Mouse (Mus musculus): ENCODE results near the gene Lgi2. TPM values are rescaled to one million over a fixed set of nuclear protein-coding genes. Genes with fewer than 3 reads are reported as not detected.
A peak's percentile ranks its signal among the peaks of the same experiment; 100 is the strongest.

Gene Lgi2
- polyA plus RNA-seq, 1 experiment from 2014 or later: 6.5 TPM

DNA sequence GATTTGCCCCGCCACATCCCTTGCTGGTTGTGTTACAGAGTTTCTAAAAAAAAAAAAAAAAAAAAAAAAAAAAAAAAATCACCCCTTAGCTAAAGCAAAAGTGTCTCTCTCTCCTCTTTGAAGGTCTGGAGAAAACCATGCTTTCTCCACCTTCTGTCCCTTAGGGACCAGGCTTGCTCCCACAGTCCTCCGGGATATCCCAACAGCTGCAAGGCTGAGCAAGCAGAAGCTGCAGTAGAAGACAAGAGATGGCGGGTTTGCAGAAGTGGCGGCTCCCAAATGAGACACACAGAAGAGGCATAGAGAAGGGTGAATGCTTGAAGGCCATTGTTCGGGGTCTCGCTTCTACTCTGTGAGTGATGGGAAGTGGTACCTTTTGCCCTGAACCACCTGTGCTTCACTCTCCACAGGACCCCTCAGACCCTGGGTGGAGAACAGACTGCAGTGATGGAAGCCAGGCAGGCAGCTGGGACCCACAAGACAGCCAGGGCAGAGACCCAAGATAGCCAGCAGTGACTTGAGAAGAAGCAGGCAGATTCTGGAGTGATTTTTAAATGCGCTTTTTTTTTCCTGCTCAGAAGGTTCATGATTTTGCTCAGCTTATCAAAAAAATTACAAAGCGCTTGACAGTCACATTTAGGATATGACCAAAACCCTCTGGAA lies 39.8 kb downstream of the Lgi2 start:
- no peak for DNase-seq (ENCODE audit: low spot score)
- WGBS: 91% methylated on average over 8 of the region's 8 CpGs
- no peaks in the 10 kb centered on the region for H3K9me3 ChIP-seq (ENCODE audit: control insufficient read depth, low read length)

DNA sequence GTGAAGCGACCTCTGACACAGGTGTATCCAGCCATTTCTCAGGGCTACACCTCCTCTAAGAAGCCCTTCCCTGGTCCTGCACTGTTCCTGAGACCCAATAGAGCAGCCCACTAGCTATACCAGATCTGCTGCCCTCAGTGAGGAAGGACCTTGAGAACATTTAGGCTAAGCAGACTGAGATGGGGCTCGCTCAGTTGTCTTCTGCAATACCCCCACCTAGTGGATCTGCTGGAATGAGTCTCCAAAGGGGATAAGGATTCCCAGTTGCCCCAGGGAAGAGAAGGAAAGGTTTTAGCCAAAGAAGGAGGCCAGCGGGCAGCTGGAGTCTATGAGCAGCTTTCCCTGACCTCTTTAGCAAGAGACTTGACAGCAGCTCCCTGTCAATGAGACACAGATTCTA lies 42.1 kb downstream of the Lgi2 start:
- no peaks in the 10 kb centered on the region for H3K9me3 ChIP-seq (ENCODE audit: control insufficient read depth, low read length)
- no peak overlapping the region for H3K4me2 ChIP-seq (replicated peaks)
- WGBS: 54% methylated on average over 3 of the region's 3 CpGs
- ATAC-seq (ENCODE audit: low FRiP score) (no peak), DNase-seq (ENCODE audit: low spot score) (peak; percentile 66)
- H3K36me3 ChIP-seq (replicated peaks; ENCODE audit: control insufficient read depth, insufficient read depth): no peaks in the 10 kb centered on the region
- no peak overlapping the region for H3K27ac ChIP-seq
- no peak overlapping the region for H3K4me3 ChIP-seq (replicated peaks; ENCODE audit: low read length)
- no peaks in the 10 kb centered on the region for H3K4me1 ChIP-seq (replicated peaks; ENCODE audit: control insufficient read depth, insufficient read depth, low read length)
- no peaks in the 10 kb centered on the region for H3K27me3 ChIP-seq (ENCODE audit: control insufficient read depth, insufficient read depth, low read length)
- no peak overlapping the region for H3K9ac ChIP-seq

More for the DNA sequence above, 39.8 kb downstream of the Lgi2 start:
- Histone ChIP-seq H3K9ac (no peak overlapping the region), H3K4me3 (replicated peaks; ENCODE audit: low read length) (no peak overlapping the region), H3K4me2 (replicated peaks) (no peak overlapping the region), H3K27me3 (ENCODE audit: control insufficient read depth, insufficient read depth, low read length) (no peaks in the 10 kb centered on the region), H3K36me3 (replicated peaks; ENCODE audit: control insufficient read depth, insufficient read depth) (no peaks in the 10 kb centered on the region), H3K27ac (no peak overlapping the region), H3K4me1 (replicated peaks; ENCODE audit: control insufficient read depth, insufficient read depth, low read length) (no peaks in the 10 kb centered on the region)
- ATAC-seq (ENCODE audit: low FRiP score): no peak

DNA sequence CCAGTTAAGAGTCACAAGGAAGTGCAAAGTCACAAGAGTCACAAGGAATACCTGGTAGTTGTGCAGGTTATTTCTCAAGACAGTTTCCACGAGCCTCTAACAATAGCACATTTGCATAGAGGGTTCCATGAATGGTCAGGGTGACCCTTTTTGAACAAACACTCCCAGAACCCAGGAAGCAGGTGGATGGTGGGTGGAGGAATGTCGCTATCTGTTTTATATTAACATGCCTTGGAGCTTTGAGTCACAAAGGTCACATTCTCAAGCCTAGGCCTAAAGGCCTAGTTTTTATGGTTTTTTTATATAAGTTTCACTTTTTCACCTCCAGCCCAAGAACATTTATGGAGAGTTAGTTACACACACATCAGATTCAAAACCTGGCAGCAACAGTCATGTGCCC lies 46.3 kb downstream of the Lgi2 start:
- Histone ChIP-seq H3K36me3 (replicated peaks; ENCODE audit: control insufficient read depth, insufficient read depth) (no peaks in the 10 kb centered on the region), H3K9ac (no peak overlapping the region), H3K4me2 (replicated peaks) (no peak overlapping the region), H3K9me3 (ENCODE audit: control insufficient read depth, low read length) (no peaks in the 10 kb centered on the region), H3K4me3 (replicated peaks; ENCODE audit: low read length) (no peak overlapping the region), H3K4me1 (replicated peaks; ENCODE audit: control insufficient read depth, insufficient read depth, low read length) (0 out of 2 replicates have a peak, but pooled peaks cover 4% of the 10 kb centered on the region), H3K27me3 (ENCODE audit: control insufficient read depth, insufficient read depth, low read length) (no peaks in the 10 kb centered on the region), H3K27ac (no peak overlapping the region)
- ATAC-seq (ENCODE audit: low FRiP score) (no peak), DNase-seq (ENCODE audit: low spot score) (no peak)
- WGBS: 74% methylated on average over 2 of the region's 2 CpGs

DNA sequence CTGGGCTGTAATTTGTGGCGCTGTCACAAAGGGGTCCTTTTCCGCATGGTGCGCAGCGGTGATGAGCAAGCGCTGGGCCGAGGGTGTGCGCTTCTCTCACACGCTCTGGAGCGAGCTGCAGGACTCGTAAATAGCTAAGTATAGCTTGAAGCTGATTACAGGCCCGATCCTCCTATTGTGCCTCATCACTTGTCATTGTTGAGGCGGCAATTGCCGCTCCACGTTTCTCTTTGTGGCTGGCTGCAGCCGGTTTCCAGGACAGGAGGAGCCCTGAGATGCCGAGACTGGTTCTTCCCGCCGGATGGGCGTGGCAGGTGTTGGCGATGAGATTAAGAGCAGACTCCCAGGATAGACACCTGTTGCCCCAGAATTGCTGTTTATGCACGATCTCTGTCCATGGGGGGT lies 50.2 kb downstream of the Lgi2 start:
- H3K9ac ChIP-seq: peak overlapping the region; percentile 58
- H3K4me1 ChIP-seq (replicated peaks; ENCODE audit: control insufficient read depth, insufficient read depth, low read length): 0 out of 2 replicates have a peak, but pooled peaks cover 4% of the 10 kb centered on the region
- ATAC-seq (ENCODE audit: low FRiP score) (peak; percentile 75), DNase-seq (ENCODE audit: low spot score) (peak; percentile 60)
- peak overlapping the region; percentile 28 for H3K4me3 ChIP-seq (replicated peaks; ENCODE audit: low read length)
- no peaks in the 10 kb centered on the region for H3K36me3 ChIP-seq (replicated peaks; ENCODE audit: control insufficient read depth, insufficient read depth)
- 0 out of 2 replicates have a peak overlapping the region, but pooled peaks have one; percentile 3 for H3K27ac ChIP-seq
- H3K9me3 ChIP-seq (ENCODE audit: control insufficient read depth, low read length): no peaks in the 10 kb centered on the region
- H3K27me3 ChIP-seq (ENCODE audit: control insufficient read depth, insufficient read depth, low read length): no peaks in the 10 kb centered on the region
- peak overlapping the region; percentile 56 for H3K4me2 ChIP-seq (replicated peaks)
- 14% methylated on average over 21 of the region's 21 CpGs for WGBS

DNA sequence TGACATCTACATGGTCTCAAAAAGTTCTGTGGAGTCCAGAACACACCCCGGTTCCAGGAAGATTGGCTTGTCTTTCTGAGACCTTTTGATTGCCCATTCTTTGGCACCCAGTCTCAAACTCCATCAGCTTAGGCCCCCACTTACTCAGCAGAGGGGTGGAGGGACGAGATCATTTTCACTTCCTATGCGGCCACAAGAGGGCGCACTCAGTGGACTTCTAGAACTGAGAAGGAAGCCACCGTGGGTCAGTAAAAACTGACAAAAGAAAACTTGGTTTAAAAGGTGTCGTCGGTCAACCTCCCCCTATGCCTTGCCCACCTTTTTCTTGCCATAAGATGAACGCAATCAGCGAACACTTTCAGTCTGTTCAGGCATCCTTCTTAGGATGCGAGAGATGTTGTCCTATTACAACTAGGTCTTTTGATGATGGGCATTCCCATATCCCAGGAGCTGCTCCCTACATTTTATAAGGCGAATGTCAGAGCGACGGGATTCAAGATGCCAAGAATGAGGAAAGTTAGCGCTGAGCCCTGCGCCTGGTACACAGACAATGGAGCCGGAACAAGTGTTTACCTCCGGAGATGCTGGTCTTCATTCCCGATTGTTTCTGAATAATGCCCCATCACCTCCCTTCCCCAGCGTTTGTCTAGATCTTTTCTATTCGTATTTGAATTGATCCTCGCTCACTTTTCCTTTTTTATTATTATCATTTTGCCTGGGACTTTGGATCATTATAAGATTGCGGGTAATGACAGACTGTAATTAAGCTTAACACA lies 50.8 kb downstream of the Lgi2 start:
- peak overlapping the region; percentile 58 for H3K9ac ChIP-seq
- no peaks in the 10 kb centered on the region for H3K27me3 ChIP-seq (ENCODE audit: control insufficient read depth, insufficient read depth, low read length)
- peak overlapping the region; percentile 28 for H3K4me3 ChIP-seq (replicated peaks; ENCODE audit: low read length)
- H3K27ac ChIP-seq: 0 out of 2 replicates have a peak overlapping the region, but pooled peaks have one; percentile 3
- H3K4me1 ChIP-seq (replicated peaks; ENCODE audit: control insufficient read depth, insufficient read depth, low read length): 0 out of 2 replicates have a peak, but pooled peaks cover 4% of the 10 kb centered on the region
- DNase-seq (ENCODE audit: low spot score): peak; percentile 84
- peak overlapping the region; percentile 56 for H3K4me2 ChIP-seq (replicated peaks)
- ATAC-seq (ENCODE audit: low FRiP score): peak; percentile 47; the same call in 1 of the 2 replicates
- no peaks in the 10 kb centered on the region for H3K36me3 ChIP-seq (replicated peaks; ENCODE audit: control insufficient read depth, insufficient read depth)
- 18% methylated on average over 22 of the region's 22 CpGs for WGBS
- no peaks in the 10 kb centered on the region for H3K9me3 ChIP-seq (ENCODE audit: control insufficient read depth, low read length)

DNA sequence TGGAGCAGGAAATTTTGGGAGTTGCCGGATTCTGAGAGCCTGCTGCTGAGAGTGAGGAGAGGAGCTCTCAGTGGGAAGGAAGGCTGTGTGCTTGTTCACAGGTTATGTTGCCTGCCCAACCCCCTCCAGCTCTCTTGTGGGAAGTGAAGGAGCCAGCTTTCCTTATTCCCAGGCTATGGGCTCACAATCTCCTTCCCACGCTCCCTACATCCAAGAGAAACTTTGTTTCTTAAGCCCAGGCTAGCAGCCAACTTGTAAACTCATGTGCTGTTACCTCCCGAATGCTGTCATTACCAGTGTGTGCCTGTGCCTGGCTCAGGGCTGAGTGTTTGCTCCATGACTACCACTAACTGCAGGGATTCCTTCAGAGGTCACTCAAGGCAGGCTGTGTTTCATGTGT lies 55.2 kb downstream of the Lgi2 start:
- 0 out of 2 replicates have a peak, but pooled peaks cover under 1% of the 10 kb centered on the region for H3K4me1 ChIP-seq (replicated peaks; ENCODE audit: control insufficient read depth, insufficient read depth, low read length)
- ATAC-seq (ENCODE audit: low FRiP score): no peak
- H3K36me3 ChIP-seq (replicated peaks; ENCODE audit: control insufficient read depth, insufficient read depth): no peaks in the 10 kb centered on the region
- no peak overlapping the region for H3K27ac ChIP-seq
- H3K4me2 ChIP-seq (replicated peaks): no peak overlapping the region
- 64% methylated on average over 3 of the region's 3 CpGs for WGBS
- H3K27me3 ChIP-seq (ENCODE audit: control insufficient read depth, insufficient read depth, low read length): no peaks in the 10 kb centered on the region
- H3K4me3 ChIP-seq (replicated peaks; ENCODE audit: low read length): no peak overlapping the region
- no peak for DNase-seq (ENCODE audit: low spot score)
- H3K9ac ChIP-seq: no peak overlapping the region
- no peaks in the 10 kb centered on the region for H3K9me3 ChIP-seq (ENCODE audit: control insufficient read depth, low read length)

DNA sequence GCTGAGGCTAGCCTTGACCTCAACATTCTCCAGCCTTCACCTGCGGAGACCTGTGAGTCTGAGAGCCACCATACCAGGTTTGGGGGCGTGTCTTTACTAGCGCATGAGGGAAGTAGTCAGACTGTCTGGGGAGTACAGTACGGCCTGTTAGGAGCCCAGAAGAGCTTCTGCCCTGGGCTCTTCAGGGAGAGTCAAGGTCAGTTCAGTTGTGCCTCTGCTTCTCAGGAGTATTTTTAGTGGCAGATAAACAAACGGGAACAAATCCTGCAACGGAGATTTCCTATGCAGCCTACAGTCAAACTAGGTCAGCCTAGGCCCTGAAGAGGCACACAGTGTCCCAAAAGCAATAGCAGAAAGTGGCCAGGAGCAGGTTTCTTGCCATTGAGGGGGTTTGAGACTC lies 56.8 kb downstream of the Lgi2 start:
- H3K9me3 ChIP-seq (ENCODE audit: control insufficient read depth, low read length): no peaks in the 10 kb centered on the region
- ATAC-seq (ENCODE audit: low FRiP score) (no peak), DNase-seq (ENCODE audit: low spot score) (no peak)
- no peak overlapping the region for H3K27ac ChIP-seq
- H3K4me1 ChIP-seq (replicated peaks; ENCODE audit: control insufficient read depth, insufficient read depth, low read length): no peaks in the 10 kb centered on the region
- no peaks in the 10 kb centered on the region for H3K27me3 ChIP-seq (ENCODE audit: control insufficient read depth, insufficient read depth, low read length)
- no peak overlapping the region for H3K4me3 ChIP-seq (replicated peaks; ENCODE audit: low read length)
- WGBS: 91% methylated on average over 6 of the region's 6 CpGs
- no peak overlapping the region for H3K4me2 ChIP-seq (replicated peaks)
- no peak overlapping the region for H3K9ac ChIP-seq
- no peaks in the 10 kb centered on the region for H3K36me3 ChIP-seq (replicated peaks; ENCODE audit: control insufficient read depth, insufficient read depth)

DNA sequence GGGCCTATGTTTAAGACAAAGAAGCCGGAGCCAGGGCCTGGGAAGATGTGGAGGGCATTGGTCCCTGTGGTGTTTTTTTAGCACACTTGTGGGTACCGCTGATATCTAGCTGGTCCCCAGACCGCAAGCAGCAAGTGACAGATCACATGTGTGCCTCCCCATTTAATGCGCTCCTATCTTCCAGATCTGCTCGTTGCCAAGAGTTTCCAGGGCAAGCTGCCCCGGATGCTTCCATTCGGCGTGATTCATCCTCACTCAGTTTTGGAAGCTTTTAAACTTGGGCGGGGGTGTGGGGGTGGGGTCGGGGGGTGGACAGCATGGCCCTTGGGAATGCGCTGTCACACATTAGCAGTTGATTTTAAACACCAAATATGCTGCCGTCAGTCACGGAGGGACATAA lies 61.6 kb downstream of the Lgi2 start:
- no peak for ATAC-seq (ENCODE audit: low FRiP score)
- H3K4me3 ChIP-seq (replicated peaks; ENCODE audit: low read length): no peak overlapping the region
- H3K27ac ChIP-seq: no peak overlapping the region
- H3K36me3 ChIP-seq (replicated peaks; ENCODE audit: control insufficient read depth, insufficient read depth): no peaks in the 10 kb centered on the region
- H3K4me1 ChIP-seq (replicated peaks; ENCODE audit: control insufficient read depth, insufficient read depth, low read length): no peaks in the 10 kb centered on the region
- 86% methylated on average over 13 of the region's 13 CpGs for whole genome bisulfite sequencing
- no peak overlapping the region for H3K4me2 ChIP-seq (replicated peaks)
- DNase-seq (ENCODE audit: low spot score): no peak
- no peaks in the 10 kb centered on the region for H3K9me3 ChIP-seq (ENCODE audit: control insufficient read depth, low read length)
- no peak overlapping the region for H3K9ac ChIP-seq
- no peaks in the 10 kb centered on the region for H3K27me3 ChIP-seq (ENCODE audit: control insufficient read depth, insufficient read depth, low read length)

DNA sequence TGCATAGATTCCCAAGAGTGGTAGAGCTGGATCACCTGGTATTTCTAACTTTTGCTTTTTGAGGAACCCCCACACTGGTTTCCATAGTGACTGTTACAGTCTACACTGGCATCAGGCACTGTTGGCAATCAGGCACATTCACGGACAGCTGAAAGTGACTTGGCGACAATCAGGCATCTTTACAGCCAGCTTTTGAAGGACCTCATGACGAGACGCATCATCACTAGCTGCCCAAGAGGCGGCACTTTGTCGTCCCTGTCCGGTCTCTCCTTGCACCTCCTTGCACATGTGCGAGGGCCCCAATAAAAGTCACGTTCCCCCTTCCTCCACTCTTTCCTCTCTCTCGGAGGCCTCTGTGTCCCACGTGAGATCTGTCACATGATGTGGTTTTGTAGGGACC lies 62.1 kb downstream of the Lgi2 start:
- no peak overlapping the region for H3K4me3 ChIP-seq (replicated peaks; ENCODE audit: low read length)
- no peaks in the 10 kb centered on the region for H3K9me3 ChIP-seq (ENCODE audit: control insufficient read depth, low read length)
- no peak overlapping the region for H3K4me2 ChIP-seq (replicated peaks)
- H3K4me1 ChIP-seq (replicated peaks; ENCODE audit: control insufficient read depth, insufficient read depth, low read length): no peaks in the 10 kb centered on the region
- DNase-seq (ENCODE audit: low spot score) (no peak), ATAC-seq (ENCODE audit: low FRiP score) (no peak)
- H3K36me3 ChIP-seq (replicated peaks; ENCODE audit: control insufficient read depth, insufficient read depth): no peaks in the 10 kb centered on the region
- no peak overlapping the region for H3K9ac ChIP-seq
- no peak overlapping the region for H3K27ac ChIP-seq
- 88% methylated on average over 11 of the region's 11 CpGs for WGBS
- no peaks in the 10 kb centered on the region for H3K27me3 ChIP-seq (ENCODE audit: control insufficient read depth, insufficient read depth, low read length)
